Mouse (Mus musculus): ENCODE measurements at regions not wholly inside any gene's neighbourhood (a gene's known extent, or its start where the extent isn't known, plus 50 kb on each side); places are given as distances from the start of the nearest gene placed in this dataset.

- no peak for DNase-seq (ENCODE audit: low spot score)
These were observed 204.4 kb upstream of the Cited2 start for GRCm38 (mm10) chr10:17518423-17519175.

- peak; percentile 63 for DNase-seq (ENCODE audit: low spot score)
These were observed 200.9 kb upstream of the Cited2 start for GRCm38 (mm10) chr10:17522026-17522541.

- no peak for DNase-seq (ENCODE audit: low spot score)
These were observed 199.3 kb upstream of the Cited2 start for GRCm38 (mm10) chr10:17523558-17524328.

- DNase-seq (ENCODE audit: low spot score), result no peak
These were observed 195.8 kb upstream of the Cited2 start for GRCm38 (mm10) chr10:17527151-17527737.

- DNase-seq (ENCODE audit: low spot score), result no peak
These were observed 194.9 kb upstream of the Cited2 start for GRCm38 (mm10) chr10:17528116-17528515.

- no peak for DNase-seq (ENCODE audit: low spot score)
These were observed 194.2 kb upstream of the Cited2 start for GRCm38 (mm10) chr10:17528846-17529245.

GRCm38 (mm10) chr10:17529851-17530509 lies 193.0 kb upstream of the Cited2 start:
- DNase-seq (ENCODE audit: low spot score), result no peak

- no peak for DNase-seq (ENCODE audit: low spot score)
These were observed 192.0 kb upstream of the Cited2 start for GRCm38 (mm10) chr10:17531021-17531420.

GRCm38 (mm10) chr10:17538944-17539533 lies 184.0 kb upstream of the Cited2 start:
- DNase-seq (ENCODE audit: low spot score), result no peak

GRCm38 (mm10) chr10:17540404-17541375 lies 182.3 kb upstream of the Cited2 start:
- no peak for DNase-seq (ENCODE audit: low spot score)

- DNase-seq (ENCODE audit: low spot score), result no peak
These were observed 180.7 kb upstream of the Cited2 start for GRCm38 (mm10) chr10:17542104-17542846.

- DNase-seq (ENCODE audit: low spot score), result no peak
These were observed 180.1 kb upstream of the Cited2 start for GRCm38 (mm10) chr10:17542847-17543421.

- no peak for DNase-seq (ENCODE audit: low spot score)
These were observed 177.7 kb upstream of the Cited2 start for GRCm38 (mm10) chr10:17545291-17545690.

- DNase-seq (ENCODE audit: low spot score), result no peak
These were observed 175.0 kb upstream of the Cited2 start for GRCm38 (mm10) chr10:17547986-17548385.

GRCm38 (mm10) chr10:17548629-17549580 lies 174.1 kb upstream of the Cited2 start:
- no peak for DNase-seq (ENCODE audit: low spot score)

- no peak for DNase-seq (ENCODE audit: low spot score)
These were observed 173.0 kb upstream of the Cited2 start for GRCm38 (mm10) chr10:17549711-17550637.

- DNase-seq (ENCODE audit: low spot score), result no peak
These were observed 172.4 kb upstream of the Cited2 start for GRCm38 (mm10) chr10:17550638-17551013.
